Mouse (Mus musculus): ENCODE results near the gene Pak1ip1. TPM values are rescaled to one million over a fixed set of nuclear protein-coding genes. Genes with fewer than 3 reads are reported as not detected.

Gene Pak1ip1
- polyA plus RNA-seq (2015; fragmentation: Nextera tagmentation; extraction: Ambion mirVana), result 43.1 and 45.8 TPM in 2 replicates

GRCm38 (mm10) chr13:41000926-41001639 is at the start of gene Pak1ip1:
Gene Pak1ip1 (plus strand): TSS chr13:41001023.
- peak within 1 kb of the TSS; percentile 79 for H3K9ac ChIP-seq (replicated peaks)
- H3K4me1 ChIP-seq (ENCODE audit: insufficient read depth), result peaks cover 31% of the 10 kb centered on the region
- DNase-seq (peak; percentile 93), ATAC-seq (peak; percentile 96)
- no peaks in the 10 kb centered on the region for H3K9me3 ChIP-seq (ENCODE audit: low read length)
- peak within 1 kb of the TSS; percentile 98 for H3K4me2 ChIP-seq (ENCODE audit: low read depth, low read length)
- TF ChIP-seq CTCF (IDR thresholded peaks at IDR 0.05; ENCODE audit: low read depth) (no peak), EP300 (IDR thresholded peaks at IDR 0.05; ENCODE audit: low read depth) (peak; percentile 80)
- no peaks in the 10 kb centered on the region for H3K27me3 ChIP-seq (ENCODE audit: insufficient read depth, low read length)
- peaks cover 15% of the 10 kb centered on the region for H3K36me3 ChIP-seq (replicated peaks; ENCODE audit: insufficient read depth, low read length)
- H3K27ac ChIP-seq (ENCODE audit: low read depth), result peak within 1 kb of the TSS; percentile 98
- peak within 1 kb of the TSS; percentile 82 for H3K4me3 ChIP-seq (ENCODE audit: low read depth, low read length)
- under 1% methylated on average over 55 of the region's 58 CpGs for WGBS (ENCODE audit: insufficient replicate concordance)

GRCm38 (mm10) chr13:40951386-40951976 is 49.3 kb upstream of the Pak1ip1 start:
- H3K27me3 ChIP-seq (ENCODE audit: insufficient read depth, low read length), result no peaks in the 10 kb centered on the region
- no peak overlapping the region for H3K4me2 ChIP-seq (ENCODE audit: low read depth, low read length)
- ATAC-seq (no peak), DNase-seq (no peak)
- peaks cover 19% of the 10 kb centered on the region for H3K4me1 ChIP-seq (ENCODE audit: insufficient read depth)
- H3K36me3 ChIP-seq (replicated peaks; ENCODE audit: insufficient read depth, low read length), result no peaks in the 10 kb centered on the region
- WGBS (ENCODE audit: insufficient replicate concordance), result 83% methylated on average over 10 of the region's 10 CpGs
- no peak overlapping the region for H3K27ac ChIP-seq (ENCODE audit: low read depth)
- no peak overlapping the region for H3K4me3 ChIP-seq (ENCODE audit: low read depth, low read length)
- TF ChIP-seq EP300 (IDR thresholded peaks at IDR 0.05; ENCODE audit: low read depth), result no peak
- no peak for TF ChIP-seq CTCF (IDR thresholded peaks at IDR 0.05; ENCODE audit: low read depth)
- no peak overlapping the region for H3K9ac ChIP-seq (replicated peaks)
- H3K9me3 ChIP-seq (ENCODE audit: low read length), result no peaks in the 10 kb centered on the region

GRCm38 (mm10) chr13:40953231-40953630 is 47.6 kb upstream of the Pak1ip1 start:
- DNase-seq, result peak; percentile 48
- ATAC-seq, result peak; percentile 27; the same call in 1 of the 2 replicates
- no peak overlapping the region for H3K9ac ChIP-seq (replicated peaks)
- 58% methylated on average over 6 of the region's 6 CpGs for WGBS (ENCODE audit: insufficient replicate concordance)
- no peaks in the 10 kb centered on the region for H3K27me3 ChIP-seq (ENCODE audit: insufficient read depth, low read length)
- no peak for TF ChIP-seq CTCF (IDR thresholded peaks at IDR 0.05; ENCODE audit: low read depth)
- 0 out of 2 replicates have a peak, but pooled peaks have one; percentile 18 for TF ChIP-seq EP300 (IDR thresholded peaks at IDR 0.05; ENCODE audit: low read depth)
- no peak overlapping the region for H3K27ac ChIP-seq (ENCODE audit: low read depth)
- H3K36me3 ChIP-seq (replicated peaks; ENCODE audit: insufficient read depth, low read length), result no peaks in the 10 kb centered on the region; the same call in 1 of the 2 replicates
- H3K4me1 ChIP-seq (ENCODE audit: insufficient read depth), result peaks cover 10% of the 10 kb centered on the region
- no peaks in the 10 kb centered on the region for H3K9me3 ChIP-seq (ENCODE audit: low read length)
- H3K4me2 ChIP-seq (ENCODE audit: low read depth, low read length), result no peak overlapping the region
- no peak overlapping the region for H3K4me3 ChIP-seq (ENCODE audit: low read depth, low read length)

GRCm38 (mm10) chr13:40955773-40956172 is 45.0 kb upstream of the Pak1ip1 start:
- 54% methylated on average over 7 of the region's 7 CpGs for WGBS (ENCODE audit: insufficient replicate concordance)
- DNase-seq, result no peak

GRCm38 (mm10) chr13:40967609-40968008 is 33.2 kb upstream of the Pak1ip1 start:
- Histone ChIP-seq H3K9ac (replicated peaks) (no peak overlapping the region), H3K4me2 (ENCODE audit: low read depth, low read length) (no peak overlapping the region), H3K36me3 (replicated peaks; ENCODE audit: insufficient read depth, low read length) (no peaks in the 10 kb centered on the region), H3K27me3 (ENCODE audit: insufficient read depth, low read length) (no peaks in the 10 kb centered on the region), H3K4me3 (ENCODE audit: low read depth, low read length) (no peak overlapping the region), H3K4me1 (ENCODE audit: insufficient read depth) (peaks cover 14% of the 10 kb centered on the region), H3K9me3 (ENCODE audit: low read length) (no peaks in the 10 kb centered on the region), H3K27ac (ENCODE audit: low read depth) (no peak overlapping the region; the same call in 1 of the 2 replicates)
- DNase-seq (no peak), ATAC-seq (no peak)
- WGBS (ENCODE audit: insufficient replicate concordance), result 84% methylated on average over 10 of the region's 10 CpGs
- TF ChIP-seq EP300 (IDR thresholded peaks at IDR 0.05; ENCODE audit: low read depth), result no peak
- TF ChIP-seq CTCF (IDR thresholded peaks at IDR 0.05; ENCODE audit: low read depth), result no peak

More at GRCm38 (mm10) chr13:40955773-40956172, 45.0 kb upstream of the Pak1ip1 start:
- Histone ChIP-seq H3K4me2 (ENCODE audit: low read depth, low read length) (no peak overlapping the region), H3K27me3 (ENCODE audit: insufficient read depth, low read length) (no peaks in the 10 kb centered on the region), H3K4me3 (ENCODE audit: low read depth, low read length) (no peak overlapping the region), H3K9me3 (ENCODE audit: low read length) (no peaks in the 10 kb centered on the region), H3K36me3 (replicated peaks; ENCODE audit: insufficient read depth, low read length) (peaks cover 3% of the 10 kb centered on the region; the same call in 1 of the 2 replicates), H3K27ac (ENCODE audit: low read depth) (peak overlapping the region; percentile 55; the same call in 1 of the 2 replicates), H3K9ac (replicated peaks) (no peak overlapping the region), H3K4me1 (ENCODE audit: insufficient read depth) (peaks cover 10% of the 10 kb centered on the region)
- no peak for TF ChIP-seq EP300 (IDR thresholded peaks at IDR 0.05; ENCODE audit: low read depth)
- no peak for TF ChIP-seq CTCF (IDR thresholded peaks at IDR 0.05; ENCODE audit: low read depth)
- ATAC-seq, result peak; percentile 72

GRCm38 (mm10) chr13:40968564-40968963 is 32.3 kb upstream of the Pak1ip1 start:
- Histone ChIP-seq H3K4me1 (ENCODE audit: insufficient read depth) (peaks cover 14% of the 10 kb centered on the region), H3K27me3 (ENCODE audit: insufficient read depth, low read length) (no peaks in the 10 kb centered on the region), H3K27ac (ENCODE audit: low read depth) (peak overlapping the region; percentile 67), H3K9ac (replicated peaks) (no peak overlapping the region), H3K9me3 (ENCODE audit: low read length) (no peaks in the 10 kb centered on the region), H3K36me3 (replicated peaks; ENCODE audit: insufficient read depth, low read length) (no peaks in the 10 kb centered on the region), H3K4me2 (ENCODE audit: low read depth, low read length) (0 out of 2 replicates have a peak overlapping the region, but pooled peaks have one; percentile 22), H3K4me3 (ENCODE audit: low read depth, low read length) (no peak overlapping the region)
- ATAC-seq, result peak; percentile 24; the same call in 1 of the 2 replicates
- WGBS (ENCODE audit: insufficient replicate concordance), result 23% methylated on average over 5 of the region's 5 CpGs
- DNase-seq, result peak; percentile 33
- TF ChIP-seq CTCF (IDR thresholded peaks at IDR 0.05; ENCODE audit: low read depth), result no peak
- peak; percentile 30; the same call in 1 of the 2 replicates for TF ChIP-seq EP300 (IDR thresholded peaks at IDR 0.05; ENCODE audit: low read depth)
